Mouse (Mus musculus): ENCODE results near the gene Rps6.

DNA sequence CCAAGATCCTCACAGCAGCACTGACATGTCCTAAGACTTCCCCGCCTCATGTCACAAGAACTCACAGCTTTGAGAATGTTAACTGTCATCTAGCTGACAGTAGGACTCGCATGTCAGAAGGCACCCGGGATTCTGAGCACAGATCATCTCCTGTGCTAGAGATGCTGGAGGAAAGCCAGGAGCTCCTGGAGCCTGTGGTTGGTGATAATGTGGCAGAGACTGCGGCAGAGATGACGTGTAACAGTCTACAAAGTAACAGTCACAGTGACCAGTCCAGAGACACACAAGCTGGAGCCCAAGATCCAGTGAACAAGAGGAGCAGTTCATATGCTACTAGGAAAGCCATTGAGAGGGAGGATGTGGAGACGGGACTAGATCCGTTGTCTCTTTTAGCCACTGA is 32.1 kb downstream of the Rps6 start:
- TF ChIP-seq EP300 (IDR thresholded peaks at IDR 0.05; ENCODE audit: insufficient read depth, low read depth, low read length) (no peak), POLR2A (IDR thresholded peaks at IDR 0.05; ENCODE audit: insufficient read depth, low read length) (no peak), CTCF (IDR thresholded peaks at IDR 0.05; ENCODE audit: low read depth, low read length) (no peak)

Data from ES-Bruce4 (cell line).